Mouse (Mus musculus): ENCODE data around the gene Tmem56.

- TF ChIP-seq POLR2A (IDR thresholded peaks at IDR 0.05; ENCODE audit: control insufficient read depth, extremely low read depth, insufficient read depth, low read length, poor library complexity) (no peak), CTCF (IDR thresholded peaks at IDR 0.05; ENCODE audit: borderline replicate concordance, control insufficient read depth, extremely low read depth, insufficient read depth, low read length, poor library complexity) (no peak)
These were observed 70.7 kb downstream of the Tmem56 start for GRCm38 (mm10) chr3:121212156-121212555.
